Mouse (Mus musculus) testis, adult 2 months (tissue): ENCODE data around the gene Ank3. TPM values are rescaled to one million over a fixed set of nuclear protein-coding genes. Genes with fewer than 3 reads are reported as not detected.

Experiments
- H3K27ac ChIP-seq: fragments of 200-500 bp; 2 replicates; pipeline ENCODE4 v1.5.1; 2012; ENCODE audit warnings: low read depth, low read length; ENCODE audit not compliant: control insufficient read depth, insufficient read depth
- H3K27me3 ChIP-seq: fragments of 200-500 bp; 2 replicates; pipeline ENCODE4 v1.6.1; 2012; ENCODE audit warnings: mild to moderate bottlenecking, low read length, moderate library complexity; ENCODE audit not compliant: control insufficient read depth, insufficient read depth
- H3K36me3 ChIP-seq: fragments of 200-500 bp; 2 replicates; pipeline ENCODE4 v1.6.1; 2012; ENCODE audit warnings: mild to moderate bottlenecking, low read length; ENCODE audit not compliant: control insufficient read depth, insufficient read depth
- H3K4me1 ChIP-seq: fragments of 200-500 bp; 2 replicates; pipeline ENCODE4 v1.6.1; 2012; ENCODE audit warnings: low read length; ENCODE audit not compliant: control insufficient read depth, insufficient read depth
- H3K4me3 ChIP-seq: fragments of 200-500 bp; 2 replicates; pipeline ENCODE4 v1.5.1; 2012; ENCODE audit warnings: low read depth, mild to moderate bottlenecking, low read length, moderate library complexity, mixed read lengths; ENCODE audit not compliant: control insufficient read depth
- CTCF ChIP-seq: fragments of 200-500 bp; IDR thresholded peaks from 2 replicates; pipeline ENCODE4 v1.5.1; 2012; ENCODE audit warnings: low read depth, mild to moderate bottlenecking, inconsistent platforms, low read length, moderate library complexity; ENCODE audit not compliant: control insufficient read depth, insufficient read depth, insufficient replicate concordance
- POLR2A ChIP-seq: fragments of 200-500 bp; IDR thresholded peaks from 2 replicates; pipeline ENCODE4 v1.6.1; 2012; ENCODE audit warnings: low read depth, mild to moderate bottlenecking, inconsistent platforms, low read length, moderate library complexity; ENCODE audit not compliant: control insufficient read depth
- polyA plus RNA-seq: library from polyadenylated mRNA; depleted of rRNA; stranded (reverse); fragments of >200 nt; gene quantifications from 2 replicates; pipeline ENCODE4 v1.2.3, GENCODE M21; 2012

Ank3 gene
- polyA plus RNA-seq, 1 experiment, result 3.4 TPM

DNA sequence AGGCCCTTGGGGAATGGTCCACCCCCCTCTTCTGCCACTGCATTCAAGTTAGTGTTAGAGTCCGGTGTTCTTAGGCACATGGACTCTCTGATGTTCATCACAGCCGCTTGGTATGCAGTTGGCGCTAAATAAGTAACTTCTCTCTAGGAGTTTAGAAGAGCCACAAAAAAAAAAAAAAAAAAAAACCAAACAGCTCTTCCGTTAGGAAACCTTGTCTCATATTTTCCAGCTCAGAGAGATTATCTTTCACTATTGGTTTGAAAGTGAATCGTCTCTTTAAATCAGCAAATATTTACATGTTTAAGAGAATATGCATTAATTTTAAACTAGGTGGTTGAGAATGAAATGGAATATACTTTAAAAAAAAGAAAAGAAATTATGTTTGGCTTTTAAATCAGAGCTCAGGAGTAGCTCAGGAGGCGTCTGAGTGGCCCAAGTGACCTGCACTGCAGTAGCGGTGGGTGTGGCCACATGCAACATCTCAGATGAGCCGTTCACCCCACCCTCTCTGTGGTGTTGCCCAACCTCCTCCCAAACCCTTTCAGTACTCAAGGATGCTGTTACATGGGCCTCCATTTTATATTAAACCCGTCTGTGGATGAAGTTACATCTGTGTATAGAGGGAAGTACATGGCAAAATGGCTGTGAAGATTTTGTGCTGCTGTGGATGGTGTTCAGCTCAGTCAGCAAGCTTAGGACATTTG is 138.0 kb downstream of the Ank3 start:
- Histone ChIP-seq H3K4me3 (no peak overlapping the region), H3K27ac (no peak overlapping the region), H3K27me3 (no peaks in the 10 kb centered on the region), H3K4me1 (peaks cover 9% of the 10 kb centered on the region), H3K36me3 (no peaks in the 10 kb centered on the region)
- no peak for TF ChIP-seq POLR2A

GRCm38 (mm10) chr10:69538236-69538635 is 139.7 kb downstream of the Ank3 start:
- H3K4me1 ChIP-seq, result peaks cover 2% of the 10 kb centered on the region
- no peaks in the 10 kb centered on the region for H3K36me3 ChIP-seq
- no peak overlapping the region for H3K4me3 ChIP-seq
- no peaks in the 10 kb centered on the region for H3K27me3 ChIP-seq
- TF ChIP-seq POLR2A, result no peak
- no peak for TF ChIP-seq CTCF
- H3K27ac ChIP-seq, result no peak overlapping the region

DNA sequence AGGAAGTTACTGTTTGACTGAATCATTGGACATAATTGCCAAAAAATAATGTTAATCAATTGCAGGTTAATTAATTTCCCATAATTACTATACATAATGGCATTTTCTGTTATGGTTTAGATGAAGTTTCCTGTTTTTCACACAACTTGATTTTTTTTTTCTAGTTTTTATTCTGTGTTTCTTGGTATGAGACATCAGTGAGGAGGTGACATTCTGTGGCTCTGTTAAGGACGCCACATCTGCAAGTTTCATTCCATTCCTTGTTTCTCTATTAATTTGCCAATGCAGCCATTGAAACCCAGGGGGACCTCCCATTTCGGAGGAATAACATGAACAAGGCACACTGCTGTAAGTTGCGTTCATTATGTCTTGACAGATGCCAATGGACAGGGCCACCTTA is 143.9 kb downstream of the Ank3 start:
- no peak overlapping the region for H3K4me3 ChIP-seq
- H3K36me3 ChIP-seq, result no peaks in the 10 kb centered on the region
- no peak overlapping the region for H3K27ac ChIP-seq
- H3K27me3 ChIP-seq, result no peaks in the 10 kb centered on the region
- no peak for TF ChIP-seq CTCF
- TF ChIP-seq POLR2A, result no peak
- peaks cover 2% of the 10 kb centered on the region for H3K4me1 ChIP-seq

DNA sequence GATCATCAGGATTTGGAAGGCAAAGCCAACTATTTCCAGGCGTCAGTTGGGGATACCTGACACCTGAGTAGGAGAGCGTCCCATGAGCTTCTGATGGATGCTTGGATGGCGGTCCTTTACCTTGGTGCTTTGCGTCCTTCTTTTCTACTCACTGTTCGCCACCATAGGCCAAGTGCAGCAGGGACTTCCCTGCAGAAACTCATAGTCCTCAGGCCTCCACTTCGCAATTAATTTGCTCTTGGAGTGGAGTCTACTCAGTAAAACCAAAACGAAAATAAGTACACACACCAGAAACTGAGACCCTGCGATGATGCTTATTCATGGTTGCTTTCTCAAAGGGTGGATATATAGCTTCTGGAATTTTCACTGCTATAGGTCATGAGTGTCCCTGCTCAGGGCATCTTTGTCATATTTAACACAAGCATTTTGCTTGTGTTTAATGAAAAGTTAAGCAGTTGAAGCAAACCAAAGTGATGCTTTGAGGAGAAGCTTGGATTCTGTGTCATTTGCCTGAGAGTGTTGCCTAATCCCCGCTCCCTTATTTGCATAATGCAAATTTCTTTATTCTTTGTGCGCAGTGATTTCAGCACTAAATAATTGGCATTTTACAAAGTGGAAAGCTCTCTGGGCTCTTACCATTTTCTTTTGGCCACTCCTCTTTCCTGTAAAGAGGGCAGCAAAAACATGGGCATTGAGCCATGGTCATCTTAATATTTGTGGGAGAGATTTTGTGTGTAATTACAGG is 145.5 kb downstream of the Ank3 start:
- H3K4me3 ChIP-seq, result no peak overlapping the region
- TF ChIP-seq POLR2A (no peak), CTCF (no peak)

DNA sequence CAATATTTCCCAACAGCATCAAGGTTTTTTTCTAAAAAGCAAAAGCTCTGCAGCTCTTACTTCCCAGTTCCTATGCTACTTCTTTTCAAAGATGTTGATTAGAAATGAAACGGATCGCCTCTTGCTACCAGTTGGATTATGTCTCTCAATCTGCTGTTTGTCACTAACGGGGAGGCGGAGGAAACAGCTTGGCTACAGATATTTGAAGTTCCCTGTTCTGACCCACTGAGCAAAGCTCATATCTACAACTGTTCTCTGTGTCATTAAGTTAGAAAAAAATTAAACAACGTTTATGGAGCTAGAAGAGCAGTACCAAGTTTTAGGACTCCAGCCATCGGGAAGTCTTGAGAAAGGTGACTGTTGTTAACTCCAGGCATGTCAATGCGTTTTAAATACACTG is 146.1 kb downstream of the Ank3 start:
- H3K4me1 ChIP-seq, result peaks cover 2% of the 10 kb centered on the region
- no peak overlapping the region for H3K4me3 ChIP-seq
- no peak overlapping the region for H3K27ac ChIP-seq
- no peaks in the 10 kb centered on the region for H3K27me3 ChIP-seq
- no peaks in the 10 kb centered on the region for H3K36me3 ChIP-seq
- TF ChIP-seq POLR2A (no peak), CTCF (no peak)

More for the DNA sequence above, 145.5 kb downstream of the Ank3 start:
- Histone ChIP-seq H3K27ac (no peak overlapping the region), H3K36me3 (no peaks in the 10 kb centered on the region), H3K27me3 (no peaks in the 10 kb centered on the region), H3K4me1 (peaks cover 2% of the 10 kb centered on the region)

- TF ChIP-seq POLR2A (no peak), CTCF (no peak)
- H3K4me1 ChIP-seq, result no peaks in the 10 kb centered on the region
- no peaks in the 10 kb centered on the region for H3K36me3 ChIP-seq
- no peak overlapping the region for H3K4me3 ChIP-seq
- H3K27ac ChIP-seq, result no peak overlapping the region
- no peaks in the 10 kb centered on the region for H3K27me3 ChIP-seq
Measured at GRCm38 (mm10) chr10:69545936-69546335, 147.4 kb downstream of the Ank3 start.

DNA sequence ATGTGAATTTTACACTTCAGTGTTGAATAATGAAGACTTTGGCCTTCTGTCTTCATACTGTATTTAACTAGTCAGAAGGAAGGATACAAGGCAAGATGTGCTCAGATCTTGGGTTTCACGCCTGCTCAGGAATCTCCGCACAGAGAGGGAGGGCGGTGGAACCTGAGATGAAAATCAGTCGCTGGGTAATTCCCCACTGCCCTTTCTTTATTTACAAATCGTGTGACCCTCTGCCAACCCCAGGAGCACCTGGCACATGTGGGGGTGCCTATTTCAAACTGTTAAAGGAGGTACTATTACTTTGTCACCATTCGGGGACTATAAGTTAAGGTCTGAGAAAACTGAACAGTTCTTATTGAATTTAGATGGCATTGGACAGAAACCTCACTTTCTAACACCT is 148.1 kb downstream of the Ank3 start:
- no peaks in the 10 kb centered on the region for H3K4me1 ChIP-seq
- H3K27me3 ChIP-seq, result no peaks in the 10 kb centered on the region
- H3K27ac ChIP-seq, result no peak overlapping the region
- H3K4me3 ChIP-seq, result no peak overlapping the region
- H3K36me3 ChIP-seq, result no peaks in the 10 kb centered on the region
- TF ChIP-seq POLR2A (no peak), CTCF (no peak)
